Mouse (Mus musculus): ENCODE measurements around the gene Zfp868. TPM values are rescaled to one million over a fixed set of nuclear protein-coding genes. Genes with fewer than 3 reads are reported as not detected.
"Not testable (repeated sequence)": the region's sequence is repeated elsewhere in the genome, so short reads cannot be mapped to it uniquely, and the experiment has no call there.

Gene Zfp868
- total RNA-seq (2021) (1 to 10 TPM; 5.5 to 7.3 TPM), polyA plus RNA-seq (2012; rRNA removed) (2.2 and 7.5 TPM in 2 replicates)
- long read RNA-seq, transcript Zfp868-202 (5 exons, 2,259 nt): major isoform, 8 of 10 reads
- long read RNA-seq, partial matches to known transcripts: 0 of 10 reads
- long read RNA-seq, other reads (novel, unspliced or antisense): 2 of 10 reads

- Histone ChIP-seq H3K4me3 (peak within 1 kb of the TSS; percentile 91), H3K36me3 (ENCODE audit: control insufficient read depth, insufficient read depth, low read length) (no peaks in the 10 kb centered on the region; the same call in 1 of the 2 replicates), H3K27me3 (ENCODE audit: control insufficient read depth, insufficient read depth, low read length) (no peaks in the 10 kb centered on the region), H3K79me2 (replicated peaks; ENCODE audit: control insufficient read depth, insufficient read depth, low read length) (no peaks in the 10 kb centered on the region), H3K27ac (peak within 1 kb of the TSS; percentile 98), H3K9ac (ENCODE audit: low read depth, low read length) (peak within 1 kb of the TSS; percentile 96), H3K4me1 (ENCODE audit: control insufficient read depth, insufficient read depth, low read length) (peaks cover 2% of the 10 kb centered on the region)
- WGBS: under 1% methylated on average over 41 of the region's 41 CpGs
- intact Hi-C loops (cut with DNase I): loop anchor here (1.0 to 10.0 kb wide), 3 partner anchors 91 to 270 kb away; partner anchors contain the start of genes Atp13a1 and Zfp866
- TF ChIP-seq EP300 (IDR thresholded peaks at IDR 0.05; ENCODE audit: insufficient read depth, low read depth, low read length) (no peak), CTCF (IDR thresholded peaks at IDR 0.05) (peak; percentile 74), POLR2A (IDR thresholded peaks at IDR 0.05; ENCODE audit: insufficient read depth, low read depth, low read length) (peak; percentile 82)
- peak; percentile 99 to 100 for DNase-seq
These were observed at the start of gene Zfp868 for GRCm38 (mm10) chr8:69625095-69625789. Gene Zfp868, minus strand, starts transcription at chr8:69625548.

GRCm38 (mm10) chr8:69665051-69665450 lies 39.7 kb upstream of the Zfp868 start:
- H3K27me3 ChIP-seq (ENCODE audit: control insufficient read depth, insufficient read depth, low read length); DNase-seq; H3K27ac ChIP-seq; H3K79me2 ChIP-seq (replicated peaks; ENCODE audit: control insufficient read depth, insufficient read depth, low read length); intact Hi-C loops (cut with DNase I); H3K9ac ChIP-seq (ENCODE audit: low read depth, low read length); H3K4me1 ChIP-seq (ENCODE audit: control insufficient read depth, insufficient read depth, low read length); H3K36me3 ChIP-seq (ENCODE audit: control insufficient read depth, insufficient read depth, low read length); H3K4me3 ChIP-seq: not testable (repeated sequence)
- 80% methylated on average over 2 of the region's 2 CpGs for WGBS

GRCm38 (mm10) chr8:69661294-69661693 lies 35.9 kb upstream of the Zfp868 start:
- DNase-seq: no peak
- Histone ChIP-seq H3K36me3 (ENCODE audit: control insufficient read depth, insufficient read depth, low read length) (no peaks in the 10 kb centered on the region), H3K9ac (ENCODE audit: low read depth, low read length) (no peak overlapping the region), H3K4me1 (ENCODE audit: control insufficient read depth, insufficient read depth, low read length) (no peaks in the 10 kb centered on the region), H3K4me3 (no peak overlapping the region), H3K79me2 (replicated peaks; ENCODE audit: control insufficient read depth, insufficient read depth, low read length) (no peaks in the 10 kb centered on the region), H3K27ac (no peak overlapping the region), H3K27me3 (ENCODE audit: control insufficient read depth, insufficient read depth, low read length) (no peaks in the 10 kb centered on the region)
- TF ChIP-seq EP300 (IDR thresholded peaks at IDR 0.05; ENCODE audit: insufficient read depth, low read depth, low read length) (no peak), CTCF (IDR thresholded peaks at IDR 0.05) (no peak), POLR2A (IDR thresholded peaks at IDR 0.05; ENCODE audit: insufficient read depth, low read depth, low read length) (no peak)
- intact Hi-C loops (cut with DNase I): no loop called here

GRCm38 (mm10) chr8:69654358-69654981 lies 29.1 kb upstream of the Zfp868 start, which contains the start of gene Zfp964:
Gene Zfp964, plus strand, starts transcription at chr8:69654479.
- Histone ChIP-seq H3K36me3 (ENCODE audit: control insufficient read depth, insufficient read depth, low read length) (no peaks in the 10 kb centered on the region), H3K27ac (peak within 1 kb of the TSS; percentile 70), H3K9ac (ENCODE audit: low read depth, low read length) (peak within 1 kb of the TSS; percentile 66), H3K79me2 (replicated peaks; ENCODE audit: control insufficient read depth, insufficient read depth, low read length) (no peaks in the 10 kb centered on the region), H3K27me3 (ENCODE audit: control insufficient read depth, insufficient read depth, low read length) (no peaks in the 10 kb centered on the region), H3K4me1 (ENCODE audit: control insufficient read depth, insufficient read depth, low read length) (no peaks in the 10 kb centered on the region), H3K4me3 (peak within 1 kb of the TSS; percentile 69)
- peak; percentile 93 to 94 for DNase-seq
- under 1% methylated on average over 54 of the region's 55 CpGs for WGBS
- intact Hi-C loops (cut with DNase I): loop anchor here (2.0 to 5.0 kb wide), 3 partner anchors 28 to 118 kb away; partner anchors contain the start of gene Gm20422
- TF ChIP-seq POLR2A (IDR thresholded peaks at IDR 0.05; ENCODE audit: insufficient read depth, low read depth, low read length): peak; percentile 77
- no peak for TF ChIP-seq EP300 (IDR thresholded peaks at IDR 0.05; ENCODE audit: insufficient read depth, low read depth, low read length)

GRCm38 (mm10) chr8:69653808-69654357 lies 28.5 kb upstream of the Zfp868 start:
- peak overlapping the region; percentile 69 for H3K4me3 ChIP-seq
- TF ChIP-seq EP300 (IDR thresholded peaks at IDR 0.05; ENCODE audit: insufficient read depth, low read depth, low read length) (no peak), CTCF (IDR thresholded peaks at IDR 0.05) (no peak), POLR2A (IDR thresholded peaks at IDR 0.05; ENCODE audit: insufficient read depth, low read depth, low read length) (no peak)
- no peaks in the 10 kb centered on the region for H3K79me2 ChIP-seq (replicated peaks; ENCODE audit: control insufficient read depth, insufficient read depth, low read length)
- WGBS: 38% methylated on average over 10 of the region's 10 CpGs
- peak overlapping the region; percentile 70; the same call in 1 of the 2 replicates for H3K27ac ChIP-seq
- H3K9ac ChIP-seq (ENCODE audit: low read depth, low read length): no peak overlapping the region
- intact Hi-C loops (cut with DNase I): loop anchor here (2.0 to 5.0 kb wide), 3 partner anchors 27 to 118 kb away; partner anchors contain the start of gene Gm20422
- no peaks in the 10 kb centered on the region for H3K4me1 ChIP-seq (ENCODE audit: control insufficient read depth, insufficient read depth, low read length)
- H3K36me3 ChIP-seq (ENCODE audit: control insufficient read depth, insufficient read depth, low read length): no peaks in the 10 kb centered on the region
- no peaks in the 10 kb centered on the region for H3K27me3 ChIP-seq (ENCODE audit: control insufficient read depth, insufficient read depth, low read length)
- DNase-seq: no peak

Measured in heart, adult 2 months (tissue).